Mouse (Mus musculus) embryonic facial prominence, embryonic 13.5 days (tissue): ENCODE results near the gene Cfap45. TPM values are rescaled to one million over a fixed set of nuclear protein-coding genes. Genes with fewer than 3 reads are reported as not detected.

Experiments
- ATAC-seq: fragments of 200-750 bp; cut with Nextera tagmentation; 2 replicates; pipeline ENCODE4 v1.8.0; 2017; ENCODE audit warnings: low read depth; ENCODE audit not compliant: insufficient number of reproducible peaks, insufficient read depth, low FRiP score, low TSS enrichment
- H3K27ac ChIP-seq: fragments of 300-500 bp; sonication (generic); 2 replicates; pipeline ENCODE4 v1.5.1; 2015; ENCODE audit warnings: moderate library complexity, mild to moderate bottlenecking, inconsistent platforms
- H3K27me3 ChIP-seq: fragments of 300-500 bp; sonication (generic); 2 replicates; pipeline ENCODE4 v1.6.1; 2015; ENCODE audit warnings: mild to moderate bottlenecking, inconsistent platforms
- H3K36me3 ChIP-seq: fragments of 300-500 bp; sonication (generic); 2 replicates; pipeline ENCODE4 v1.6.1; 2015; ENCODE audit warnings: mild to moderate bottlenecking, inconsistent platforms
- H3K4me1 ChIP-seq: fragments of 300-500 bp; sonication (generic); 2 replicates; pipeline ENCODE4 v1.6.1; 2015; ENCODE audit warnings: inconsistent platforms
- H3K4me2 ChIP-seq: fragments of 300-500 bp; sonication (generic); 2 replicates; pipeline ENCODE4 v1.6.1; 2015; ENCODE audit warnings: moderate library complexity, mild to moderate bottlenecking, inconsistent platforms
- H3K4me3 ChIP-seq: fragments of 300-500 bp; sonication (generic); 2 replicates; pipeline ENCODE4 v1.5.1; 2015; ENCODE audit warnings: mild to moderate bottlenecking, inconsistent platforms
- H3K9ac ChIP-seq: fragments of 300-500 bp; sonication (generic); 2 replicates; pipeline ENCODE4 v1.6.1; 2015; ENCODE audit warnings: mild to moderate bottlenecking, inconsistent platforms
- H3K9me3 ChIP-seq: fragments of 300-500 bp; sonication (generic); 2 replicates; pipeline ENCODE4 v1.6.1; 2016; ENCODE audit warnings: inconsistent platforms
- WGBS: fragments of 180-500 bp; shearing (Covaris S2); methylation state at CpG from one replicate; pipeline ENCODE4 v1.1.7; 2015; ENCODE audit warnings: mixed read lengths; 5-methylcytosine and 5-hydroxymethylcytosine counted together
- polyA plus RNA-seq: library from polyadenylated mRNA; unstranded; fragments of >200 nt; fragmentation: Nextera tagmentation; extraction: Ambion mirVana; gene quantifications from 2 replicates; pipeline ENCODE4 v1.2.1, GENCODE M21; 2015

The Cfap45 gene
- polyA plus RNA-seq, 1 experiment from 2014 or later, result 2.0 TPM

- Histone ChIP-seq H3K4me1 (peaks cover 21% of the 10 kb centered on the region), H3K4me3 (no peak overlapping the region), H3K27ac (no peak overlapping the region), H3K27me3 (peaks cover 24% of the 10 kb centered on the region), H3K36me3 (no peaks in the 10 kb centered on the region), H3K9ac (no peak overlapping the region), H3K4me2 (no peak overlapping the region), H3K9me3 (no peaks in the 10 kb centered on the region)
- 29% methylated on average over 4 of the region's 4 CpGs for WGBS
- no peak for ATAC-seq
Measured at GRCm38 (mm10) chr1:172567758-172568157, 47.2 kb downstream of the Cfap45 start.

GRCm38 (mm10) chr1:172580116-172580515, 59.5 kb downstream of the Cfap45 start:
- H3K4me2 ChIP-seq, result no peak overlapping the region
- no peaks in the 10 kb centered on the region for H3K36me3 ChIP-seq
- no peak overlapping the region for H3K27ac ChIP-seq
- peaks cover 17% of the 10 kb centered on the region for H3K27me3 ChIP-seq
- H3K4me3 ChIP-seq, result no peak overlapping the region
- 80% methylated on average over 6 of the region's 6 CpGs for WGBS
- H3K9me3 ChIP-seq, result no peaks in the 10 kb centered on the region
- no peaks in the 10 kb centered on the region for H3K4me1 ChIP-seq
- no peak overlapping the region for H3K9ac ChIP-seq
- ATAC-seq, result no peak

- Histone ChIP-seq H3K4me1 (peaks cover 7% of the 10 kb centered on the region), H3K9me3 (no peaks in the 10 kb centered on the region), H3K27me3 (peaks cover 37% of the 10 kb centered on the region), H3K27ac (no peak overlapping the region), H3K4me2 (no peak overlapping the region), H3K9ac (no peak overlapping the region), H3K4me3 (no peak overlapping the region), H3K36me3 (no peaks in the 10 kb centered on the region)
- WGBS, result 83% methylated on average over 8 of the region's 8 CpGs
- no peak for ATAC-seq
Measured at GRCm38 (mm10) chr1:172582436-172582835, 61.8 kb downstream of the Cfap45 start.

DNA sequence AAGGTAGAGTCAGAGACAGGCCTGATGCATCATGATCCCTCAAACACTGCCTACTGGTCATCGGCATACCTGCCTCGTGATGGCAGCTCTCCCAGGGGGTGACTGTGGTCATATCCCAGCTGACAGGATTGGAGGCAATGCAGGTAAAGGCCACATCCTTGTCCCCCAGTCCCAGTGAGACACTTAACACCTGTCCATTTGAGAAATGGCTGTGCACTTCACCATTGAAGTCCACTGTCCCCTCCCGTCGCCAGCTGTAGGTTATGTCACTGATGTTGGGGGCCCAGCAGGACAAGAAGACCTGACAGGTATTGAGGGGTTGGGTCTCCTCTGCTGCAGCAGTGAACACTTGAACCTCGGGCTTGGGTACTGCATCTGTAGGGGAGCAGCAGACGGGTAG, 63.7 kb downstream of the Cfap45 start:
- 79% methylated on average over 6 of the region's 6 CpGs for WGBS
- no peaks in the 10 kb centered on the region for H3K9me3 ChIP-seq
- no peaks in the 10 kb centered on the region for H3K36me3 ChIP-seq
- H3K27me3 ChIP-seq, result peaks cover 41% of the 10 kb centered on the region
- H3K4me3 ChIP-seq, result no peak overlapping the region
- H3K4me2 ChIP-seq, result no peak overlapping the region
- no peak overlapping the region for H3K27ac ChIP-seq
- peaks cover 7% of the 10 kb centered on the region for H3K4me1 ChIP-seq
- H3K9ac ChIP-seq, result no peak overlapping the region
- no peak for ATAC-seq

DNA sequence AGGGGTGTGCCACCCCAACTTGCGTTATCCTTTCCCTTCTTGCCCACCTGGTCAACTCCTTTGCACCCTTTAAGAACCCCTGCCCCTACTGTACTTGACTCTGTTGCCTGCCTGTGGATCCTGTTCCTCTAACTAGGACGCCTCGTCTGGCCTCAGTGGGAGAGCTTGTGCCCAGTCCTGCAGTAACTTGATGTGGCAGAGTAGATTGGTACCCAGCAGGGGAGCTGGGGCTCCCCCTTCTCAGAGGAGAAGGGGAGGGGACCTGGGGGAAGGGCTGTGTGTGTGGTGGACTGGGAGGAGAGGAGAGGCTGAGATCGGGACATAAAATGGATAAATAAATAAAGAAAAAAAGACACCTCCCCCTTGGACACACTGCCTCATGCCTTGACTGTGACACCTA, 64.4 kb downstream of the Cfap45 start:
- peaks cover 44% of the 10 kb centered on the region for H3K27me3 ChIP-seq
- no peak overlapping the region for H3K9ac ChIP-seq
- H3K9me3 ChIP-seq, result no peaks in the 10 kb centered on the region
- peaks cover 7% of the 10 kb centered on the region for H3K4me1 ChIP-seq
- no peak overlapping the region for H3K4me3 ChIP-seq
- H3K36me3 ChIP-seq, result no peaks in the 10 kb centered on the region
- H3K4me2 ChIP-seq, result no peak overlapping the region
- no peak overlapping the region for H3K27ac ChIP-seq
- no peak for ATAC-seq
- WGBS, result 42% methylated on average over 4 of the region's 4 CpGs

GRCm38 (mm10) chr1:172585612-172586567, 65.3 kb downstream of the Cfap45 start:
- Histone ChIP-seq H3K4me3 (no peak overlapping the region), H3K27ac (no peak overlapping the region), H3K27me3 (peaks cover 44% of the 10 kb centered on the region), H3K9me3 (no peaks in the 10 kb centered on the region), H3K9ac (no peak overlapping the region), H3K4me2 (no peak overlapping the region), H3K4me1 (peaks cover 7% of the 10 kb centered on the region), H3K36me3 (no peaks in the 10 kb centered on the region)
- 20% methylated on average over 26 of the region's 26 CpGs for WGBS
- no peak for ATAC-seq

GRCm38 (mm10) chr1:172590385-172590784, 69.8 kb downstream of the Cfap45 start, which contains the start of gene Slamf8:
Slamf8 (minus strand) TSS chr1:172590568.
- ATAC-seq, result no peak
- Histone ChIP-seq H3K27ac (no peak within 1 kb of the TSS), H3K36me3 (no peaks in the 10 kb centered on the region), H3K27me3 (peaks cover 28% of the 10 kb centered on the region), H3K9ac (no peak within 1 kb of the TSS), H3K4me2 (no peak within 1 kb of the TSS), H3K4me3 (no peak within 1 kb of the TSS), H3K4me1 (peaks cover 7% of the 10 kb centered on the region), H3K9me3 (no peaks in the 10 kb centered on the region)
- 74% methylated on average over 7 of the region's 7 CpGs for WGBS

GRCm38 (mm10) chr1:172593321-172593720, 72.7 kb downstream of the Cfap45 start:
- H3K4me2 ChIP-seq, result no peak overlapping the region
- no peaks in the 10 kb centered on the region for H3K36me3 ChIP-seq
- H3K27ac ChIP-seq, result no peak overlapping the region
- no peak overlapping the region for H3K4me3 ChIP-seq
- no peak for ATAC-seq
- H3K9me3 ChIP-seq, result no peaks in the 10 kb centered on the region
- no peaks in the 10 kb centered on the region for H3K4me1 ChIP-seq
- H3K27me3 ChIP-seq, result 0 out of 2 replicates have a peak, but pooled peaks cover 13% of the 10 kb centered on the region
- H3K9ac ChIP-seq, result no peak overlapping the region
- WGBS, result 62% methylated on average over 3 of the region's 3 CpGs

DNA sequence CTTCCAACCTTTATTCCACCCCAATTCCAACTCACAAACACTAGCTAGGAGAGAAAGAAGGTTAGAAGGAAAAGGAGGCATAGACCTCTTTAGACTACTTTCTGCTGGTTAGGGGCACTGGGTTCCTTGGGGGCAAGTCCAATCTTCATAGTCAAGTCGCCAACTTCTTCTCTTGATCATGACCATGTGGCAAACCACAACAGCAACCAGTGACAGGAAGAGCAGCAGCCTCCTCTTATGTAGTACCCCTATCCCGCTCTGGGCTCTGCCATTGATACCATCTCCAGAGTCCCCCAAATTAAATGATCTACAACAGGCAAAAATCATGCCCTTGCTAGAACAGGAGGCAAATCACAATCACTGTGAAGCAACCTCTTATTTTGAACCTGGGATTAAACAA, 73.4 kb downstream of the Cfap45 start:
- 83% methylated on average over 2 of the region's 2 CpGs for WGBS
- Histone ChIP-seq H3K4me1 (no peaks in the 10 kb centered on the region), H3K27me3 (0 out of 2 replicates have a peak, but pooled peaks cover 13% of the 10 kb centered on the region), H3K36me3 (no peaks in the 10 kb centered on the region), H3K27ac (no peak overlapping the region), H3K4me3 (no peak overlapping the region), H3K9me3 (no peaks in the 10 kb centered on the region), H3K9ac (no peak overlapping the region), H3K4me2 (no peak overlapping the region)
- ATAC-seq, result no peak

GRCm38 (mm10) chr1:172594495-172594894, 73.9 kb downstream of the Cfap45 start:
- no peaks in the 10 kb centered on the region for H3K36me3 ChIP-seq
- H3K9me3 ChIP-seq, result no peaks in the 10 kb centered on the region
- H3K4me3 ChIP-seq, result no peak overlapping the region
- no peaks in the 10 kb centered on the region for H3K4me1 ChIP-seq
- H3K4me2 ChIP-seq, result no peak overlapping the region
- no peak for ATAC-seq
- H3K27ac ChIP-seq, result no peak overlapping the region
- H3K27me3 ChIP-seq, result 0 out of 2 replicates have a peak, but pooled peaks cover 7% of the 10 kb centered on the region
- H3K9ac ChIP-seq, result no peak overlapping the region
